Mouse (Mus musculus): ENCODE data around the gene Ccdc61. TPM values are rescaled to one million over a fixed set of nuclear protein-coding genes. Genes with fewer than 3 reads are reported as not detected.

Ccdc61 gene
- polyA plus RNA-seq (2016; fragmentation: Nextera tagmentation; extraction: Ambion mirVana): 16.8 and 18.3 TPM in 2 replicates

DNA sequence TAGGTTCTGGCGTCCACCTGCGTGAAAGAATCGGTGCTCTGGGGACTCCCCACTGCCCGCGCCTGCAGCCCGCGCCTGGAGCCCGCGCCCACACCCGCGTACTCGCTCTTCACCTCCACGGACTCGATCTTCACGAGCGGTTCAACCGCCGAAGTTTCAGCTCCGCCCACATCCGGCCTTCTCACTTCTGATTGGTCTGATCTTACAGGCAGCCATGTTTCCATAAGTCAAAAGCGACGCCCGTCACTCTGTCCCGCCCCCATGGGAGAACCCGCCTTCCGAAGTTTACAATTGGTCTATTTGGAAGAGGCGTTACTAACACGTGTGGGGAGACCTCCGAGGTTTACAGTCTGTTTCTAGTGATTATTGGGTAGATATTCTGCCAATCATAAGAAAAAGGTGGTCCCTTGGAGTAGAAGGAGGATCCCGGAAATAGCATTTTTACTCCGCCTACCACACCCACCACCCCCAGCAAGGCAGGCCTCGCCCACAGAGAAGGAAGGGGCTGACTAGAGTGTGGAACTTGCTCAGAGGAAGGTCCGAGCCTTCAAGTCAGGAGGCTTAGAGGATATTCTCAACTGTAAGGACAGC lies at the start of gene Ccdc61:
Gene Ccdc61 (minus strand): TSS at position 175 of the 591 bp plus-strand sequence.
- Histone ChIP-seq H3K27ac (peak within 1 kb of the TSS; percentile 45; the same call in 1 of the 2 replicates), H3K9ac (peak within 1 kb of the TSS; percentile 79), H3K4me2 (peak within 1 kb of the TSS; percentile 83), H3K4me3 (peak within 1 kb of the TSS; percentile 86), H3K36me3 (peaks cover 5% of the 10 kb centered on the region; the same call in 1 of the 2 replicates), H3K4me1 (peaks cover 32% of the 10 kb centered on the region), H3K9me3 (replicated peaks) (no peaks in the 10 kb centered on the region), H3K27me3 (replicated peaks) (0 out of 2 replicates have a peak, but pooled peaks cover 6% of the 10 kb centered on the region)
- WGBS (ENCODE audit: insufficient replicate concordance): under 1% methylated on average over 33 of the region's 33 CpGs
- ATAC-seq: peak; percentile 97

DNA sequence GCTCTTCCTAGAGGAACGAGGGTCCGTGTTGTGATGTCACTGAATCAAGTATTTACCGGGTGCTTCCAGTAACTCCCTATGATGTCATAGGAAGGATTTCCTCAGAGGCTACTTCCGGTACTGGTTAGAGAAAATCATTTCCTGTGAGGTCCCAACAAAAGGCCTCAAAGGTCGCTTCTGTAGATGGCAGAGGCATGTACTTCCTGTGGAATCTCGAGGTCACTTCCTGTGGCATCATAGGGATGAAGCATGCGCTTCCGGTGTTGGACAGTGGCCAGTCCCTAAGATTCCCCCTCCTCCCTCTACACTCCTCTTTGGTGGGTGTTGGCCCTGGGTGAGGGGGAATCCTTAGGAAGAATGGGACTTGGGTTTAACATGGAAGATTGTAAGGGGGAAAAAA lies 49.2 kb upstream of the Ccdc61 start:
- peaks cover 97% of the 10 kb centered on the region for H3K27me3 ChIP-seq (replicated peaks)
- no peak overlapping the region for H3K9ac ChIP-seq
- peaks cover 28% of the 10 kb centered on the region for H3K4me1 ChIP-seq
- H3K27ac ChIP-seq: no peak overlapping the region
- WGBS (ENCODE audit: insufficient replicate concordance): 17% methylated on average over 8 of the region's 8 CpGs
- 0 out of 2 replicates have a peak, but pooled peaks have one; percentile 10 for ATAC-seq
- H3K4me3 ChIP-seq: no peak overlapping the region
- no peaks in the 10 kb centered on the region for H3K36me3 ChIP-seq
- H3K4me2 ChIP-seq: no peak overlapping the region
- H3K9me3 ChIP-seq (replicated peaks): no peaks in the 10 kb centered on the region

DNA sequence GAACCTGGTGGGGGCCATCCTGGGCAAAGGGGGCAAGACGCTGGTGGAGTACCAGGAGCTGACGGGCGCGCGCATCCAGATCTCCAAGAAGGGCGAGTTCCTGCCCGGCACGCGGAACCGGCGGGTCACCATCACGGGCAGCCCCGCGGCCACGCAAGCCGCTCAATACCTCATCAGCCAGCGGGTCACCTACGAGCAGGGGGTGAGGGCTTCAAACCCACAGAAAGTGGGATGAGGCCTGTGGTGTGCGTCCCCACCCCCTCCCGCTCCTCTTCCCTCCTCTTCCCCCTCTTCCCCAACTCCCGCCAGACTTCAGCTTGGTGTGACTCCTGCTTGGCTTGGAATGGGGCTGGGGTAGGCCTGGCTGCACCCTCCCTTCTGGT lies 48.2 kb upstream of the Ccdc61 start:
- WGBS (ENCODE audit: insufficient replicate concordance): under 1% methylated on average over 21 of the region's 21 CpGs
- Histone ChIP-seq H3K36me3 (no peaks in the 10 kb centered on the region), H3K9me3 (replicated peaks) (no peaks in the 10 kb centered on the region), H3K4me2 (peak overlapping the region; percentile 75), H3K27ac (no peak overlapping the region), H3K27me3 (replicated peaks) (peaks cover 93% of the 10 kb centered on the region), H3K9ac (no peak overlapping the region), H3K4me3 (peak overlapping the region; percentile 58), H3K4me1 (peaks cover 23% of the 10 kb centered on the region)
- ATAC-seq: peak; percentile 19; the same call in 1 of the 2 replicates

DNA sequence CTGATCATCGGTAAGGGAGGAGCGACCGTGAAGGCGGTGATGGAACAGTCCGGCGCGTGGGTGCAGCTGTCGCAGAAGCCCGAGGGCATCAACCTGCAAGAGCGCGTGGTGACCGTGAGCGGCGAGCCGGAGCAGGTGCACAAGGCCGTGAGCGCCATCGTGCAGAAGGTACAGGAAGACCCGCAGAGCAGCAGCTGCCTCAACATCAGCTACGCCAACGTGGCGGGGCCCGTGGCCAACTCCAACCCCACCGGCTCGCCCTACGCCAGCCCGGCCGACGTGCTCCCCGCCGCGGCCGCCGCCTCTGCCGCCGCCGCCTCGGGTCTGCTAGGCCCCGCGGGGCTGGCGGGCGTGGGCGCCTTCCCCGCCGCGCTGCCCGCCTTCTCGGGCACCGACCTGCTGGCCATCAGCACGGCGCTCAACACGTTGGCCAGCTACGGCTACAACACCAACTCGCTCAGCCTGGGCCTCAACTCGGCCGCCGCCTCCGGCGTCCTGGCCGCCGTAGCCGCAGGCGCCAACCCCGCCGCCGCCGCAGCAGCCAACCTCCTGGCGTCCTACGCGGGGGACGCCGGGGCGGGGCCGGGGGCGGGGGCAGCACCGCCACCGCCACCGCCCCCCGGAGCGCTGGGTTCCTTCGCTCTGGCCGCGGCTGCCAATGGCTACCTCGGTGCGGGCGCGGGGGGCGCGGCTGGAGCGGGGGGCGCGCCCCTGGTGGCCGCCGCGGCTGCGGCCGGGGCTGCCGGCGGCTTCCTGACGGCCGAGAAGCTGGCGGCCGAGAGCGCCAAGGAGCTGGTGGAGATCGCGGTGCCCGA lies 47.6 kb upstream of the Ccdc61 start:
- WGBS (ENCODE audit: insufficient replicate concordance): 2% methylated on average over 101 of the region's 107 CpGs
- Histone ChIP-seq H3K36me3 (no peaks in the 10 kb centered on the region), H3K27ac (no peak overlapping the region), H3K27me3 (replicated peaks) (peaks cover 90% of the 10 kb centered on the region), H3K9me3 (replicated peaks) (no peaks in the 10 kb centered on the region), H3K4me3 (peak overlapping the region; percentile 58), H3K9ac (peak overlapping the region; percentile 45), H3K4me1 (peaks cover 17% of the 10 kb centered on the region), H3K4me2 (peak overlapping the region; percentile 75)
- ATAC-seq: peak; percentile 52

DNA sequence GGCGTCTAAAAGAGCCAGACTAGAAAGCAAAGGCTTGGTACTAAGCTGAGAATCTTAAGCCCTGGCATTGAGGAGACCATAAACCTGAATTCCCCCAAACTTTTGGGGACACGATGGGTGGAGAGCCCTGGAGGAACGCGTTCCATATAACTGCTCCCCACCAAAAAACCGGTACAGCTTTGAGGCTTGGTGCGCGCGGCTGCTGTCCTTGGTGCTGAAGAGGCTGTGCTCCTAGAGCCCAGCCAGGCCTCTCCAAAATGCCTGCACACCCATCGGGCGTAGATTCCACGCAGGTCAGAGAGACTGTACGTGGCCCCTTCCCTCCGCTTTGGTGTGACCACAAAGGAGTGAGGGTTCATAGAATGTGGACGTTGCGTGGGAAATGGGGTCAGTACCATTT lies 41.2 kb upstream of the Ccdc61 start:
- ATAC-seq: no peak
- H3K27me3 ChIP-seq (replicated peaks): peaks cover 35% of the 10 kb centered on the region
- 13% methylated on average over 15 of the region's 15 CpGs for WGBS (ENCODE audit: insufficient replicate concordance)
- H3K9me3 ChIP-seq (replicated peaks): no peaks in the 10 kb centered on the region
- H3K36me3 ChIP-seq: no peaks in the 10 kb centered on the region
- no peak overlapping the region for H3K4me3 ChIP-seq
- H3K27ac ChIP-seq: no peak overlapping the region
- no peak overlapping the region for H3K9ac ChIP-seq
- 0 out of 2 replicates have a peak overlapping the region, but pooled peaks have one; percentile 3 for H3K4me2 ChIP-seq
- 0 out of 2 replicates have a peak, but pooled peaks cover 7% of the 10 kb centered on the region for H3K4me1 ChIP-seq

DNA sequence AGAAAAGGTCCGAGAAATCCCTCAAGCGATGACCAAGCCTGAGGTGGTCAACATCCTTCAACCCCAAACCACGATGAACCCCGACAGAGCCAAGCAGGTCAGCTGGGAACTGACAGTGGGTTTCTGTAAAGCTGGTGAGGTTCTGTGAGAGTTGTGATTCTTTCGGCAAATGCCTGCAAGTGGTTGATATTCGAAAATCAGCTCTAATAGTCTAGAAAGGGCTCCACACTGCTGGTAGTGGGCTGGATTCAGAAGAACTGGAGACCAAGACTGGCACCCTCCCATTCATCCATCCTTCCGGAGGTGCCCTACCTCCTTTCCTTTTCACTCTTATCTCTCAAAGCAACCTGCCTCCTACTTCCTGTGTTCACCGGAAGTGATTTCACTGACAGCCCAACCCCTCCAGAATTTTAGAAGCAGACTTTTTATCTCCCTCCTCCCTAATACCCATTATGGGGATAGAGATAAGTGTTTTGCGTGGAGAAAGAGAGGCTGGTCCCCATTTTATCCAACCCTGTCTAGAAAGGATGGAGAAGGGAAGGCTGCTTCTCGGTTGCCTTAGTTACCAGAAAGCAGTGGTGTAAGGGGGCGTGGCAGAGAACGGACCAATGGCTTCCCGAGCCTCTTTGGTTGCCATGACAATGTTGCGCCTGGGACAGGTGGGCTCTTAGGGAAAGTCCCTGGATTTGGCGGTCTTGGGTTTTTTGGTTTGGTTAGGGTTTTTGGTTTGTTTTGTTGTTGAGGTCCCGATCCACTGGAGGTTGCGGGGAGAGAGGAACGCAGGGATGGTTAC lies 40.5 kb upstream of the Ccdc61 start:
- H3K4me2 ChIP-seq: 0 out of 2 replicates have a peak overlapping the region, but pooled peaks have one; percentile 3
- H3K4me1 ChIP-seq: 0 out of 2 replicates have a peak, but pooled peaks cover 7% of the 10 kb centered on the region
- H3K9me3 ChIP-seq (replicated peaks): no peaks in the 10 kb centered on the region
- H3K27me3 ChIP-seq (replicated peaks): peaks cover 29% of the 10 kb centered on the region
- no peak overlapping the region for H3K4me3 ChIP-seq
- H3K27ac ChIP-seq: no peak overlapping the region
- 12% methylated on average over 18 of the region's 18 CpGs for WGBS (ENCODE audit: insufficient replicate concordance)
- H3K36me3 ChIP-seq: no peaks in the 10 kb centered on the region
- no peak for ATAC-seq
- no peak overlapping the region for H3K9ac ChIP-seq

DNA sequence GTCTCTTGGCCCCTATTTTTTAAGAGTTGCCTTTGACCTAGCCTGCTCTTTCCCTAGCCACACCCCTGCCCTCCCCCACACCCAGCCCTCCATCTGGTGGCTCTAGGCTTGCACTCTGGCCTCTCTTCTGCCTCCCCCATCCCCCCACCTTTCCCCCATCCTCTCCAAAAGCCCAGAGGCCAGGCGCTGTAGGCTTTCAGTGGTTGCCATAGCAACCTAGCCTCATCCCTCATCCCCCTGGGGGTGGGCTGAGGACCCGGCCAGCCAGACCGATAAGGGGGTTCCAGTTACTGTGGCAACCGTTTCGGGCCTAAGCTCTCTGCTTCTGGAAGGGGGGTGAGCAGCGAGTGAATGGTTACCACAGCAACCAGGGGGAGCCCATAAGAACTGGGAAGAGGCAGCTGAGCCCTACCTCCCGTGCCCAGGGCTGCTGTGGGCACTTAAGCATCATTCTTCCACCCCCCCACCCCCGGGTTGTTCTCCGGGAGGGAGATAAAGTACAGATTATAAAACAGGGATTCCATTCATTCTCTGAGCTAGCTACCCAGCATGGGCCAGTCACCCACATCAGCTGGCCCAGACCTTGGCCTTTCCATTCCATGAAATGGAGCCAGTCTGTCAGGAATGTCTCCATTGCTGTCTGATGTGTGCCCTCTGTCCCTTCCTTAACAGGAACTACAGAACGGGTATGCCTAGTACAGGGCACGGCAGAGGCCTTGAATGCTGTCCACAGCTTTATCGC lies 39.7 kb upstream of the Ccdc61 start:
- 26% methylated on average over 12 of the region's 12 CpGs for WGBS (ENCODE audit: insufficient replicate concordance)
- Histone ChIP-seq H3K4me1 (0 out of 2 replicates have a peak, but pooled peaks cover 7% of the 10 kb centered on the region), H3K4me3 (no peak overlapping the region), H3K4me2 (no peak overlapping the region), H3K9ac (no peak overlapping the region), H3K36me3 (no peaks in the 10 kb centered on the region), H3K9me3 (replicated peaks) (no peaks in the 10 kb centered on the region), H3K27ac (no peak overlapping the region), H3K27me3 (replicated peaks) (peaks cover 24% of the 10 kb centered on the region)
- no peak for ATAC-seq

DNA sequence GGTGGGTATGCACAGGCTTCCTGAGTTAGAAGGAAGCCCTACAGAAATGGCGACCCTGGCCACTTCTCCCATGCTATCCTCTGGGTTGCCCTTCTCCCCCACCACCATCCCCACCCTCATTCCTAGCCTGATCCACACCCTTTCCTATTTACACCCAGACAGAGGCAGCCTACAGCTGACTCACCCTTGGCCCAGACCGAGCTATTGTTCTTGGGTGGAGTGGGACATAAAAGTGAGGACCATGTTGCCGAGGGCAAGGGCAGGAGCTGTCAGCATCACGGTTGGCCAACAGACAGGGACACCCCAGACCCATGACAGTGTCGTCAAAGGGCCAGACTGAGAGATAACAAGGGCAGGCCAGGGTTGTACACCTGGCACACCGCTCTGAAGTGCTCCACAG lies 37.9 kb upstream of the Ccdc61 start:
- H3K27ac ChIP-seq: no peak overlapping the region
- WGBS (ENCODE audit: insufficient replicate concordance): 40% methylated on average over 6 of the region's 6 CpGs
- H3K9ac ChIP-seq: no peak overlapping the region
- H3K4me2 ChIP-seq: no peak overlapping the region
- no peak for ATAC-seq
- H3K4me3 ChIP-seq: no peak overlapping the region
- H3K4me1 ChIP-seq: 0 out of 2 replicates have a peak, but pooled peaks cover 7% of the 10 kb centered on the region
- peaks cover 17% of the 10 kb centered on the region for H3K27me3 ChIP-seq (replicated peaks)
- no peaks in the 10 kb centered on the region for H3K9me3 ChIP-seq (replicated peaks)
- H3K36me3 ChIP-seq: no peaks in the 10 kb centered on the region

DNA sequence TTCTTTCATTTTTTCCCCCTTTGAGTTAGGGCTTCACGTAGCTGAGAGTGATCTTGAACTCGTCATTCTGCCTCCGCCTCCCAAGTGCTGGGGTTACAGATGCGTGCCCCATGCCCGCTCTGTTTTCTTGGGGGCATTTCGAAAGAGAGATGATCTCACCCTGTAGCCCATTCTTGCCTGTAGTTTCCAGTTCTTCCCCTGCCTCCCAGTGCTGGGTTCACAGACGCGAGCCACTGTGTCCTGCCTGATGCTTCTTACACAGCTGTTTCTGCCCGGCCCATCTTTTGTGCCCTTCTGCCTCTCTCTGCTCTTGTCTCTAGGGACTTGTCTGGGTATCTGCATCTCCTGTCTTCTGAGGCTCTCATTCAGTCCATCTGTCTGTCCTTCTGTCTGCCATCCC lies 32.6 kb upstream of the Ccdc61 start:
- WGBS (ENCODE audit: insufficient replicate concordance): 50% methylated on average over 9 of the region's 9 CpGs
- Histone ChIP-seq H3K4me1 (no peaks in the 10 kb centered on the region), H3K9me3 (replicated peaks) (no peaks in the 10 kb centered on the region), H3K27ac (no peak overlapping the region), H3K27me3 (replicated peaks) (peaks cover 14% of the 10 kb centered on the region), H3K4me3 (no peak overlapping the region), H3K9ac (no peak overlapping the region), H3K36me3 (no peaks in the 10 kb centered on the region), H3K4me2 (no peak overlapping the region)
- ATAC-seq: no peak

DNA sequence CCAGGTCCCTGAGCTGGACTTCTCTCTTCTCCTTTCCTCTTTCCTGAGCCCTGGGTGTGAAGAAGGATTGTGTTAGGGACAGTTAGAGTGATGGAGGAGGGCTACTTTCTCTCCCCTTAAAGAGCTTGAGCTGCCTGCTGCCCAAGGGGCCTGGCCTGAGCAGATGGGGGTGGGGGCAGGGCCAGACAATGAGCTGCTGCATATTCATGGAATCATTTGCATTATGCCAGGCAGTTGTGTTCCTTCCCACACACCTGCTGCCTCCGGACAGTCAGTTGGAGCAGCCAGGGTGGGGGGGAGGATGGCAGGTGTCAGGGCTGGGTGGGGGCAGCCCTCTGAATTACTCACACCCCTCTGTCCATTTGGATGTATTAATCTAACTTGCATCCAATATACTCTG lies 32.2 kb upstream of the Ccdc61 start:
- no peak overlapping the region for H3K9ac ChIP-seq
- 28% methylated on average over 1 of the region's 1 CpGs for WGBS (ENCODE audit: insufficient replicate concordance)
- ATAC-seq: no peak
- no peak overlapping the region for H3K4me3 ChIP-seq
- H3K27ac ChIP-seq: no peak overlapping the region
- no peaks in the 10 kb centered on the region for H3K4me1 ChIP-seq
- no peak overlapping the region for H3K4me2 ChIP-seq
- H3K9me3 ChIP-seq (replicated peaks): no peaks in the 10 kb centered on the region
- H3K36me3 ChIP-seq: no peaks in the 10 kb centered on the region
- peaks cover 14% of the 10 kb centered on the region for H3K27me3 ChIP-seq (replicated peaks)

DNA sequence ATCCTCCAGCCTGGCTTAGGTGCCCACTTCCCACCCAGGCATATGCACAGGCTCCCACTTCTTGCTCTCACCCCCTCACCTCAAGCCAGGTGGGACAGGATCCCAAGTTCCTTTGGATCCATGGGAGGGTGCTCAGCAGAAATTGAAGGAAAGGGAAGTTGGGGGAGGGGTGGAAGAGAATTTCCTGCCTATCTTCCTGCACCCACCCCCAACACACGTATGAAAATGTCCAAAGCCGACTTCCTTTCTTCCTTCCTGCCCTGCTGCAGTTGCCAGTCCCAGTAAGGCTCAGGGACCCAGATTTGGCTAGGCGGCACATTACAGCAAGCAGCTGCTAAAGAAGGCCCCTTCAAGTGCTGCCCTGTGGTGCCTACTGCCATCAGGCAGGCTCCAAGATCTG lies 17.5 kb upstream of the Ccdc61 start:
- H3K36me3 ChIP-seq: no peaks in the 10 kb centered on the region
- peaks cover 12% of the 10 kb centered on the region for H3K4me1 ChIP-seq
- H3K27me3 ChIP-seq (replicated peaks): peaks cover 72% of the 10 kb centered on the region
- no peak overlapping the region for H3K4me2 ChIP-seq
- no peak overlapping the region for H3K27ac ChIP-seq
- H3K9ac ChIP-seq: no peak overlapping the region
- 9% methylated on average over 3 of the region's 3 CpGs for WGBS (ENCODE audit: insufficient replicate concordance)
- no peak for ATAC-seq
- no peak overlapping the region for H3K4me3 ChIP-seq
- H3K9me3 ChIP-seq (replicated peaks): no peaks in the 10 kb centered on the region
